Mouse (Mus musculus) E14TG2a.4 (cell line): ENCODE measurements at regions not wholly inside any gene's neighbourhood (a gene's known extent, or its start where the extent isn't known, plus 50 kb on each side); places are given as distances from the start of the nearest gene placed in this dataset.

ENCODE experiments used
- H3K27me3 ChIP-seq: 2 replicates; pipeline ENCODE4 v1.6.1; 2014; ENCODE audit warnings: low read length, control low read depth; ENCODE audit not compliant: insufficient read depth
- H3K36me3 ChIP-seq: 2 replicates; pipeline ENCODE4 v1.6.1; 2014; ENCODE audit warnings: low read length, control low read depth; ENCODE audit not compliant: insufficient read depth
- H3K4me1 ChIP-seq: replicated peaks from 2 replicates; pipeline ENCODE4 v1.6.1; 2014; ENCODE audit warnings: low read depth, low read length, control low read depth
- H3K4me3 ChIP-seq: replicated peaks from 2 replicates; pipeline ENCODE4 v1.5.1; 2014; ENCODE audit warnings: mild to moderate bottlenecking, low read length
- H3K9me3 ChIP-seq: 2 replicates; pipeline ENCODE4 v1.6.1; 2014; ENCODE audit warnings: low read length, control low read depth
- CTCF ChIP-seq: conservative IDR thresholded peaks from 2 replicates; pipeline ENCODE4 v1.5.1; 2014; ENCODE audit warnings: low read length
- NANOG ChIP-seq: IDR thresholded peaks from 2 replicates; pipeline ENCODE4 v1.6.1; 2014; ENCODE audit warnings: borderline replicate concordance, low read length, mixed read lengths
- POU5F1 ChIP-seq: IDR thresholded peaks from 2 replicates; pipeline ENCODE4 v1.6.1; 2014; ENCODE audit warnings: low read length, borderline replicate concordance

DNA sequence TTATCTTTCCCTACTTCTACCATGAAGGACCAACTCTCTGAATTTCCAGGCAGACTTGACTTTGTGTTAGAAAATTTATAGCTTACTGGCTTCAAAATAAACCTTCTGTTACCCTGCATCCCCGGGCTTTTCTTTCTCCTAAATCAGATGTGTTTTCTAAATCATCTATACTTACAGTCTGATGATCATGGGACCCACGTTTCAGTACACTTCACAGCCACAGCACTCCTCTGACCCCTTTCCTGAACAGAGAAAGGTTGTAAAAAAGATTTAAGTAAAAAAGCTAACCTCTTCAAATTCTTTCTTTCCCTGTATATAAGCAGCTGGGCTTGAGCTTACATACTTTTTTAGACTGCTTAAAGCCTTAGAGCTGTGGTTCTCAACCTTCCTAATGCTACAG lies 783.5 kb downstream of the Cypt12 start:
- H3K9me3 ChIP-seq: no peaks in the 10 kb centered on the region

DNA sequence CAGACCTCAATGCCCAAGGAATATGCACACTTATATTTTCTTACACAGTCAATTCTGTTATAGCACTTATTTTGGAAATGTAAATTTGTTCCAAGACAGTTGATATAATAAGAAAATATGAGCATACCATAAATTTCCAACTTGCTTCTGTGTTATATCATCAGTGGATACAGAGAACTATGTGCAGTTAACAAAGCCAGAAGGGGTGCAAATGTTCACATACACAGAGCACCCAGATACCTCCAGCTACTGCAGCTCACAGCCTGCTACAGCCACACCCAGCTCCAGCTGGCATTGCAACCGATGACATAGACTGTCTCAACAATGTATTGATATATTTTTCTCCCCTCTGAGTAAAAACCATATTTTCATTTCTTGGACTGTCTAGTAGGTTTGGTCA lies 785.3 kb downstream of the Cypt12 start:
- Histone ChIP-seq H3K27me3 (no peaks in the 10 kb centered on the region), H3K4me1 (no peaks in the 10 kb centered on the region), H3K4me3 (no peak overlapping the region), H3K9me3 (no peaks in the 10 kb centered on the region), H3K36me3 (no peaks in the 10 kb centered on the region)
- no peak for TF ChIP-seq POU5F1
- no peak for TF ChIP-seq NANOG
- no peak for TF ChIP-seq CTCF

More for the DNA sequence above, 783.5 kb downstream of the Cypt12 start:
- TF ChIP-seq POU5F1 (no peak), CTCF (no peak), NANOG (no peak)
- Histone ChIP-seq H3K36me3 (no peaks in the 10 kb centered on the region), H3K4me1 (no peaks in the 10 kb centered on the region), H3K27me3 (no peaks in the 10 kb centered on the region), H3K4me3 (no peak overlapping the region)

DNA sequence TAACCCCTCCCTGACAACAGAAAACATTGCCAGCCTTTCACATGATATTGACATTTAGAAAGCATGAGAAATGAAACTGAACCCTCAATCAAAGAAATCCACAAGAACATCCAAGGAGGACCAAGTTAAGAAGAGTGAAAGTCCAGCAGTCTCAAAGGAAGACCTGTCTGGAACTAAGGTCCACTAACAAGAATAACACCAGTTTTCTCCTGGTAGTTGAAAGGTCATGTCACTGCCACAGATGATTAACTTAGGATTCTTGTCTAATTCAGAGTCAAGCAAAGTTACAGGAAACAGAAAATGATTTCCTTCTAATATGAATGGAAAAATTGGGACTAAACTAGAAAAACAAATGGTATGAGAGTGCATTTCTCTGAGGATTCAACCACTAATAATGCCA lies 790.7 kb downstream of the Cypt12 start:
- Histone ChIP-seq H3K9me3 (no peaks in the 10 kb centered on the region), H3K36me3 (no peaks in the 10 kb centered on the region), H3K4me1 (no peaks in the 10 kb centered on the region), H3K27me3 (no peaks in the 10 kb centered on the region), H3K4me3 (no peak overlapping the region)
- TF ChIP-seq POU5F1 (no peak), CTCF (no peak), NANOG (no peak)

DNA sequence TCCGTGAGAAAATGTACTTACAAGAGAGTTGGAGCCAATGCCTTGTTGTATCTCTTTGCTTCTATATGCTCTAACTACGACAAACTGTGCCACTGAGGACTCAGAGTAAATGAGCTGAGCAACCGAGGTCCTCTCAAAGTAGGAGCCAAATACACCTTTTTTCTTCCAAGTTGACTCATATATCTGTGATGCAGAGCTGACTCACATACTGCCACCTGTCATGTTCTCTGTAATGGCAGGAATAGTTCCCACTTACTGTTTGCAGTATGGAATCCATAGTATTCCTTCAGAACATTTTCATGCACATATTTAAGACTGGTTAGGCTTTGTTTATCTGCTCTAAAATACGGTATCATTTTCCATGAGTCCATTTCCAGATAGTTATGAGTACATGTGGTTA lies 792.1 kb downstream of the Cypt12 start:
- Histone ChIP-seq H3K27me3 (no peaks in the 10 kb centered on the region), H3K4me1 (no peaks in the 10 kb centered on the region)
- no peak for TF ChIP-seq NANOG
- TF ChIP-seq POU5F1: no peak
- no peak for TF ChIP-seq CTCF

DNA sequence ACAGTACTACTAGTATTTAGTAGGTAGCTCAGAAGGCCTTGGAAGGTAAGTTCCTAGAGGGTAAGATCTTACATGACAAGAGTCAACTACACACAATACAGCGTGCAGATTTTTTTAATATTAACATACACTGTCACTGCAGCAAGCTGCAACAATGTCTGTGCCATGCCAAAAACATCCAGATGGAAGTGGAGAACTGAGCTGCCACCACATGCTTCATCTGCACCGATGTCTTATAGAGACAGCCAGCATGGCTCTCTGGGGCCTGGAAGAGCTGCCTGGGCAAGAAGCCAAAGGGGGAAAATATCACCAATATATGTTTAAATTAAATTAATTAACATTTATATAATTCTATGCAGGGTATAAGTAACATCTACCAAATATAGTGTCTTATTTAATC lies 795.3 kb downstream of the Cypt12 start:
- TF ChIP-seq POU5F1 (no peak), CTCF (no peak), NANOG (no peak)

More for the DNA sequence above, 792.1 kb downstream of the Cypt12 start:
- H3K9me3 ChIP-seq: no peaks in the 10 kb centered on the region
- no peaks in the 10 kb centered on the region for H3K36me3 ChIP-seq
- H3K4me3 ChIP-seq: no peak overlapping the region

DNA sequence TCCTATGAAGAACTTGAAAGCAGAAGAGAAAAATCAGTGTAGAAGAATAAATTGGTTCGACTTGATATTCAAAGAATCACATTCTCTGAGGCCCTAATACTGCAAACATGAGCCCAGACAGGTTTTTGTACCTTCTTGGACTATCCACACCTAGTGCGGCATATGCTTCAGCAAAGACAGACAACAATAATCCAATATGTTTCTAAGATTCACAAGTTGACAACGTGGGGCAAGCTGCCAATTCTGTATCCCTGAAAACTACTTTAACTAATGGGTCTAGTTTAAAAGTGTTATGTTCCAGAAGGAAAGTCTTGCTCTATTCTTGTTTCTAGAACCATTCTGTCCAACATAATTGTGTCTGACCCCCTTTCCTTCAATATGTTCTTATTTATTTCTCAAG lies 796.0 kb downstream of the Cypt12 start:
- no peaks in the 10 kb centered on the region for H3K4me1 ChIP-seq
- TF ChIP-seq NANOG (no peak), CTCF (no peak)
- H3K27me3 ChIP-seq: no peaks in the 10 kb centered on the region
- H3K36me3 ChIP-seq: no peaks in the 10 kb centered on the region
- no peaks in the 10 kb centered on the region for H3K9me3 ChIP-seq
- no peak overlapping the region for H3K4me3 ChIP-seq

More for the DNA sequence above, 795.3 kb downstream of the Cypt12 start:
- Histone ChIP-seq H3K4me3 (no peak overlapping the region), H3K4me1 (no peaks in the 10 kb centered on the region), H3K36me3 (no peaks in the 10 kb centered on the region), H3K27me3 (no peaks in the 10 kb centered on the region), H3K9me3 (no peaks in the 10 kb centered on the region)

DNA sequence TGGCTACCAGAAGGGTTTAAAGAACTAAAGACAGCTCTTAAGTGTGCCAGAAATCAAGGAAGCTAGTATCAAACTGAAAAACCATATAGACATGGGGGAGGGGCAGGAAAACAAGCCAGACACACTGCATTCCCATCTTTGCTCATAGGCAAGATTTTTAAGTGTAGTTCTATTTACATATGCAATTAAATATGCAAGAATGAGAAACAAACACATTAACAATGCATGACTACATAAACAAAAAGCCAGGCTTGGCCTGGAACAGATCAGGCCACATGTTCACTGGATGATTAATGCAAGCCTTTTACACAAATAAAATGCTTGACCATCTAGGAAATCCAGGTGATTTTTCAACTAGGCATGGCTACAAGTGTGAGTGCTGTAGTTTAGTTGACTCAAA lies 798.0 kb downstream of the Cypt12 start:
- Histone ChIP-seq H3K36me3 (no peaks in the 10 kb centered on the region), H3K27me3 (no peaks in the 10 kb centered on the region), H3K4me3 (no peak overlapping the region), H3K4me1 (no peaks in the 10 kb centered on the region), H3K9me3 (no peaks in the 10 kb centered on the region)
- TF ChIP-seq NANOG (no peak), POU5F1 (no peak), CTCF (no peak)

DNA sequence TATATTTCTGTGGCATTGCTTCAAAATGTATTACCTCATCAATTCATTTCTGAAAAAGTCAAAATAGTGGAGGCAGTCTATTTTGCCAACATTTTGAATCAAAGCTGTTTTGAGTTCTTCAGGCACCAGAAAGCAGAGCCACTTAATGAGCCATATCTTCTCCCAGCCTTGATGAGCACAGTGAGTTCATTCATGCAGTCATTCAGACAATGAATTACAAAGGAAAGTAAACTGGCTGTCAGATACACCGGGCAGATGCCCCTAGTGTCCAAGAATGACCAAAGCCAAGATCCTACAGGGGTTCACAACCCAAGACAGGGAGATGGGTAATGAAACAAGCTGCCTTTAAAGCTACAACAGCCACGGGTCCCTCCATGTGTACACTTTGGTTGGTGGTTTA lies 798.7 kb downstream of the Cypt12 start:
- no peaks in the 10 kb centered on the region for H3K4me1 ChIP-seq
- H3K36me3 ChIP-seq: no peaks in the 10 kb centered on the region
- H3K27me3 ChIP-seq: no peaks in the 10 kb centered on the region
- H3K9me3 ChIP-seq: no peaks in the 10 kb centered on the region
- TF ChIP-seq NANOG: no peak
- TF ChIP-seq CTCF: no peak
- no peak for TF ChIP-seq POU5F1
- no peak overlapping the region for H3K4me3 ChIP-seq

DNA sequence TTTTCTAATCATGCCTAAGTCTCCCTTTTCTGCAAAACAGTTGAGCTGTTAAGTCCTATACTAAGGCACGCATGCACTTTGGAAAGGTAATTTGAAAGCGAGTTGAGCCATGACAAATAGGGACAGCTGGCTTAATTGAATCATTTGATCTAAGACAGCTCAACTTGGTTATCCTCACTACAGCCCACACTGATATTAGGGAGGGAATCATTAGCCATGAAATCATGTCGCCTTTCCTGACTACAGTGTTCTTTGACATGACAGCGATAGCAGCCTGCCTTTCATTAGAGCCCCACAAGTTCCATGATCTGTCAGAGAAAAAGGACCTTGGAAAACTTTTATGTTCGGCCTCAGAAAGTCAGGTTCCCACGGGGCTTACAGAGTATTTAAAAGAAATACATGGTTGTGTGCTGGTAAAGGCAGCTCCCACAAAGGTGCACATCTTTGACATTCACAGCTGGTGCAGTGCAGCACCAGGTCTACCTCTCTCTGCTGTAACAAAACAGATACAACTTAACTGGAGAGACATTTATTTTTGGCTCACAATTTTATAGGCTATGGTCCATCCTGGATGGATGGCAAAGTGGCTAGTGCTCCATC lies 803.5 kb downstream of the Cypt12 start:
- Histone ChIP-seq H3K36me3 (no peaks in the 10 kb centered on the region), H3K4me3 (no peak overlapping the region), H3K9me3 (no peaks in the 10 kb centered on the region), H3K4me1 (no peaks in the 10 kb centered on the region), H3K27me3 (no peaks in the 10 kb centered on the region)
- TF ChIP-seq CTCF (no peak), NANOG (no peak), POU5F1 (no peak)
